Mouse (Mus musculus): ENCODE data around the gene Vgll4.

- TF ChIP-seq GATA1 (IDR thresholded peaks at IDR 0.05; ENCODE audit: borderline replicate concordance, low read length) (no peak), CTCF (IDR thresholded peaks at IDR 0.05; ENCODE audit: low read depth, low read length) (no peak), POLR2AphosphoS5 (IDR thresholded peaks at IDR 0.05; ENCODE audit: insufficient replicate concordance, low read depth, low read length) (no peak), TAL1 (conservative IDR thresholded peaks at IDR 0.05; ENCODE audit: low read depth, low read length) (no peak)
These were observed 80.9 kb downstream of the Vgll4 start for GRCm38 (mm10) chr6:114888922-114889321.
